Mouse (Mus musculus): ENCODE results near the gene Clgn. TPM values are rescaled to one million over a fixed set of nuclear protein-coding genes. Genes with fewer than 3 reads are reported as not detected.

Clgn gene
- polyA plus RNA-seq, 1 experiment from 2014 or later: 0.33 TPM

GRCm38 (mm10) chr8:83381016-83381415, 8.7 kb upstream of the Clgn start:
- no peak overlapping the region for H3K4me3 ChIP-seq (ENCODE audit: low read depth, low read length)
- H3K4me2 ChIP-seq (replicated peaks; ENCODE audit: low read depth, low read length): no peak overlapping the region
- H3K27me3 ChIP-seq (ENCODE audit: control insufficient read depth, insufficient read depth, low read length): no peaks in the 10 kb centered on the region
- H3K36me3 ChIP-seq (ENCODE audit: control insufficient read depth, insufficient read depth, low read length): no peaks in the 10 kb centered on the region
- 77% methylated on average over 2 of the region's 2 CpGs for WGBS
- ATAC-seq (ENCODE audit: insufficient number of reproducible peaks, insufficient read depth, low FRiP score, low read depth): no peak
- no peak overlapping the region for H3K9ac ChIP-seq (replicated peaks; ENCODE audit: low read depth, low read length)
- no peak overlapping the region for H3K27ac ChIP-seq (ENCODE audit: low read length)
- H3K4me1 ChIP-seq (ENCODE audit: control insufficient read depth, insufficient read depth, low read length): no peaks in the 10 kb centered on the region
- no peaks in the 10 kb centered on the region for H3K9me3 ChIP-seq (ENCODE audit: control insufficient read depth, low read depth, low read length)

GRCm38 (mm10) chr8:83382850-83383249, 6.8 kb upstream of the Clgn start:
- Histone ChIP-seq H3K27ac (ENCODE audit: low read length) (no peak overlapping the region), H3K4me3 (ENCODE audit: low read depth, low read length) (no peak overlapping the region), H3K4me2 (replicated peaks; ENCODE audit: low read depth, low read length) (no peak overlapping the region), H3K9me3 (ENCODE audit: control insufficient read depth, low read depth, low read length) (no peaks in the 10 kb centered on the region), H3K27me3 (ENCODE audit: control insufficient read depth, insufficient read depth, low read length) (no peaks in the 10 kb centered on the region), H3K9ac (replicated peaks; ENCODE audit: low read depth, low read length) (no peak overlapping the region), H3K4me1 (ENCODE audit: control insufficient read depth, insufficient read depth, low read length) (no peaks in the 10 kb centered on the region), H3K36me3 (ENCODE audit: control insufficient read depth, insufficient read depth, low read length) (no peaks in the 10 kb centered on the region)
- WGBS: 15% methylated on average over 2 of the region's 2 CpGs
- ATAC-seq (ENCODE audit: insufficient number of reproducible peaks, insufficient read depth, low FRiP score, low read depth): no peak

- H3K9me3 ChIP-seq (ENCODE audit: control insufficient read depth, low read depth, low read length): no peaks in the 10 kb centered on the region
- H3K27me3 ChIP-seq (ENCODE audit: control insufficient read depth, insufficient read depth, low read length): peaks cover 16% of the 10 kb centered on the region
- H3K36me3 ChIP-seq (ENCODE audit: control insufficient read depth, insufficient read depth, low read length): no peaks in the 10 kb centered on the region
- no peak for ATAC-seq (ENCODE audit: insufficient number of reproducible peaks, insufficient read depth, low FRiP score, low read depth)
- H3K27ac ChIP-seq (ENCODE audit: low read length): no peak overlapping the region
- no peak overlapping the region for H3K9ac ChIP-seq (replicated peaks; ENCODE audit: low read depth, low read length)
- peak overlapping the region; percentile 53 for H3K4me2 ChIP-seq (replicated peaks; ENCODE audit: low read depth, low read length)
- WGBS: 6% methylated on average over 14 of the region's 14 CpGs
- H3K4me1 ChIP-seq (ENCODE audit: control insufficient read depth, insufficient read depth, low read length): no peaks in the 10 kb centered on the region; the same call in 1 of the 2 replicates
- peak overlapping the region; percentile 37 for H3K4me3 ChIP-seq (ENCODE audit: low read depth, low read length)
Observed at GRCm38 (mm10) chr8:83390006-83390701, 487 bp downstream of the Clgn start.

- H3K36me3 ChIP-seq (ENCODE audit: control insufficient read depth, insufficient read depth, low read length): no peaks in the 10 kb centered on the region
- H3K9me3 ChIP-seq (ENCODE audit: control insufficient read depth, low read depth, low read length): no peaks in the 10 kb centered on the region
- no peak overlapping the region for H3K9ac ChIP-seq (replicated peaks; ENCODE audit: low read depth, low read length)
- ATAC-seq (ENCODE audit: insufficient number of reproducible peaks, insufficient read depth, low FRiP score, low read depth): no peak
- no peak overlapping the region for H3K27ac ChIP-seq (ENCODE audit: low read length)
- no peak overlapping the region for H3K4me3 ChIP-seq (ENCODE audit: low read depth, low read length)
- WGBS: 48% methylated on average over 1 of the region's 1 CpGs
- H3K4me2 ChIP-seq (replicated peaks; ENCODE audit: low read depth, low read length): no peak overlapping the region
- H3K27me3 ChIP-seq (ENCODE audit: control insufficient read depth, insufficient read depth, low read length): peaks cover 16% of the 10 kb centered on the region
- no peaks in the 10 kb centered on the region; the same call in 1 of the 2 replicates for H3K4me1 ChIP-seq (ENCODE audit: control insufficient read depth, insufficient read depth, low read length)
Observed at GRCm38 (mm10) chr8:83392521-83392920, 2.9 kb downstream of the Clgn start.

DNA sequence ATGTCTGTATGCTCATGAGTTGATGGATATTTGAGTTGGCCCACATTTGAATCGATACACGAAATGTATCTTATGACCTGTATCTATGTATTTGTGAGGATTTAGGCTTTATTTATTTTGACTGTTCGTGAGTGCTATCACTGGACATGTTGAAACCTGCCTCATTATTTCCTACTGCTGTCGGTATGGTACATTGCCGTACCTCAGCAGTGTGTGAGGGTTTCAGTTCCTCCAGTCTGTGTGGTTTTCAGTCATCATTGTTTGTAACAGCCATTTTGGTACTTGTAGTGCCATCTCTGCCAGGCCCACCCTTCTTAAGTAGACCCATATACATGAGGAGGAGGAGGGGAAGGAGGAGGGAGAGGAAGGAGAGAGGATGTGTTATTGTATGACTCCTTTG, 4.7 kb downstream of the Clgn start:
- 86% methylated on average over 5 of the region's 5 CpGs for WGBS
- Histone ChIP-seq H3K9ac (replicated peaks; ENCODE audit: low read depth, low read length) (no peak overlapping the region), H3K4me1 (ENCODE audit: control insufficient read depth, insufficient read depth, low read length) (no peaks in the 10 kb centered on the region; the same call in 1 of the 2 replicates), H3K4me2 (replicated peaks; ENCODE audit: low read depth, low read length) (no peak overlapping the region), H3K9me3 (ENCODE audit: control insufficient read depth, low read depth, low read length) (no peaks in the 10 kb centered on the region), H3K27ac (ENCODE audit: low read length) (no peak overlapping the region), H3K27me3 (ENCODE audit: control insufficient read depth, insufficient read depth, low read length) (peaks cover 10% of the 10 kb centered on the region), H3K36me3 (ENCODE audit: control insufficient read depth, insufficient read depth, low read length) (no peaks in the 10 kb centered on the region), H3K4me3 (ENCODE audit: low read depth, low read length) (no peak overlapping the region)
- ATAC-seq (ENCODE audit: insufficient number of reproducible peaks, insufficient read depth, low FRiP score, low read depth): no peak

GRCm38 (mm10) chr8:83396680-83397079, 7.0 kb downstream of the Clgn start:
- ATAC-seq (ENCODE audit: insufficient number of reproducible peaks, insufficient read depth, low FRiP score, low read depth): no peak
- Histone ChIP-seq H3K4me3 (ENCODE audit: low read depth, low read length) (no peak overlapping the region), H3K36me3 (ENCODE audit: control insufficient read depth, insufficient read depth, low read length) (no peaks in the 10 kb centered on the region), H3K27me3 (ENCODE audit: control insufficient read depth, insufficient read depth, low read length) (no peaks in the 10 kb centered on the region), H3K9ac (replicated peaks; ENCODE audit: low read depth, low read length) (no peak overlapping the region), H3K4me1 (ENCODE audit: control insufficient read depth, insufficient read depth, low read length) (no peaks in the 10 kb centered on the region), H3K4me2 (replicated peaks; ENCODE audit: low read depth, low read length) (no peak overlapping the region), H3K9me3 (ENCODE audit: control insufficient read depth, low read depth, low read length) (no peaks in the 10 kb centered on the region), H3K27ac (ENCODE audit: low read length) (no peak overlapping the region)
- WGBS: 74% methylated on average over 6 of the region's 6 CpGs

- no peaks in the 10 kb centered on the region for H3K36me3 ChIP-seq (ENCODE audit: control insufficient read depth, insufficient read depth, low read length)
- no peak overlapping the region for H3K4me2 ChIP-seq (replicated peaks; ENCODE audit: low read depth, low read length)
- no peaks in the 10 kb centered on the region for H3K27me3 ChIP-seq (ENCODE audit: control insufficient read depth, insufficient read depth, low read length)
- H3K27ac ChIP-seq (ENCODE audit: low read length): no peak overlapping the region
- H3K4me1 ChIP-seq (ENCODE audit: control insufficient read depth, insufficient read depth, low read length): no peaks in the 10 kb centered on the region
- 67% methylated on average over 4 of the region's 4 CpGs for WGBS
- no peaks in the 10 kb centered on the region for H3K9me3 ChIP-seq (ENCODE audit: control insufficient read depth, low read depth, low read length)
- H3K4me3 ChIP-seq (ENCODE audit: low read depth, low read length): no peak overlapping the region
- no peak overlapping the region for H3K9ac ChIP-seq (replicated peaks; ENCODE audit: low read depth, low read length)
- no peak for ATAC-seq (ENCODE audit: insufficient number of reproducible peaks, insufficient read depth, low FRiP score, low read depth)
Observed at GRCm38 (mm10) chr8:83397726-83398125, 8.1 kb downstream of the Clgn start.

DNA sequence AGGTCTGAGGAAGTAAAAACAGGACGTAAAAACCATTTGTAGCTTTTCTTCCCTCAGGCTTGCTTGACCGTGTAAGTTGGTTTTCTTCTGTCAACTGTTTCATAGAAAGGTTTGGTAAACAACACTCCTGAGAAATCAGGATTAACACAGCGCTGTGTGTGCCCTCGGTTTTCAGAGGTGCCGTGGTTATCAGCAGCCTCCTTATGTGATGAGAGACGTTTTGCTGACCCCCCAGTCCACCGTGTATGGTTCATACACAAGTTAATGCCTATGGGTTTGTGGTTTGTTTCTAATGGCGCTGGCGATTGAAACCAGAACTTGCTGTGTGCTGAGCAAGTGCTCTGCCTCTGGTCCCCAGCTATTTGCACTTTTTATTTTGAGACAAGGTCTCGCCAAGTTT, 15.9 kb downstream of the Clgn start:
- 76% methylated on average over 10 of the region's 10 CpGs for WGBS
- Histone ChIP-seq H3K4me2 (replicated peaks; ENCODE audit: low read depth, low read length) (no peak overlapping the region), H3K9ac (replicated peaks; ENCODE audit: low read depth, low read length) (no peak overlapping the region), H3K4me3 (ENCODE audit: low read depth, low read length) (no peak overlapping the region), H3K4me1 (ENCODE audit: control insufficient read depth, insufficient read depth, low read length) (no peaks in the 10 kb centered on the region), H3K27me3 (ENCODE audit: control insufficient read depth, insufficient read depth, low read length) (no peaks in the 10 kb centered on the region), H3K27ac (ENCODE audit: low read length) (no peak overlapping the region), H3K36me3 (ENCODE audit: control insufficient read depth, insufficient read depth, low read length) (no peaks in the 10 kb centered on the region), H3K9me3 (ENCODE audit: control insufficient read depth, low read depth, low read length) (no peaks in the 10 kb centered on the region)
- no peak for ATAC-seq (ENCODE audit: insufficient number of reproducible peaks, insufficient read depth, low FRiP score, low read depth)

DNA sequence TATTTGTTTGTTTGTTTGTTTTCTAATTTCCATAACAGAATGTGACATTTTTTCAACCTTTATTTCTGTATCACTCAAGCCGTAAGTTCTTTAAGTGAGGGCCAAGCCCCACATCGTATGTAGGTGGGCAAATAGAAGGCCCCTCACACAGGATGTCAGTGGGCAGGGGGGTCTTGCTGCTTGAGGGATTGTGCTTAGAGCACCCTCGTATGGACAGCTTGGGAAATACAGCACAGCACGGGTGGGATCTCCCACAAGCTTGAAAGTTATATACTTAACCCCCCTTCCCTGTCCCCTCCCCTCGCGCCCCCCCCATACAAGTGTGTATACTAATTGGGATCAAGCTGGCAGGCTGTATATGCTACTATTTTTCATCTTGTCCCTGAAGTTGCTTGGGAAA, 17.2 kb downstream of the Clgn start:
- Histone ChIP-seq H3K4me2 (replicated peaks; ENCODE audit: low read depth, low read length) (no peak overlapping the region), H3K27ac (ENCODE audit: low read length) (no peak overlapping the region), H3K9ac (replicated peaks; ENCODE audit: low read depth, low read length) (no peak overlapping the region), H3K9me3 (ENCODE audit: control insufficient read depth, low read depth, low read length) (no peaks in the 10 kb centered on the region), H3K4me1 (ENCODE audit: control insufficient read depth, insufficient read depth, low read length) (no peaks in the 10 kb centered on the region), H3K36me3 (ENCODE audit: control insufficient read depth, insufficient read depth, low read length) (no peaks in the 10 kb centered on the region), H3K27me3 (ENCODE audit: control insufficient read depth, insufficient read depth, low read length) (no peaks in the 10 kb centered on the region), H3K4me3 (ENCODE audit: low read depth, low read length) (no peak overlapping the region)
- ATAC-seq (ENCODE audit: insufficient number of reproducible peaks, insufficient read depth, low FRiP score, low read depth): no peak
- 42% methylated on average over 6 of the region's 6 CpGs for WGBS

Data from stomach, embryonic 14.5 days (tissue).